Mouse (Mus musculus) testis, adult 10 weeks (tissue): ENCODE results near the gene Adarb2. TPM values are rescaled to one million over a fixed set of nuclear protein-coding genes. Genes with fewer than 3 reads are reported as not detected.

Experiments
- polyA plus RNA-seq: library from polyadenylated mRNA; stranded (reverse); fragments of 350-450 nt; fragmentation: Illumina TruSeq; extraction: RNeasy Lipid Tissue Mini Kit (QIAGEN cat#74804); gene quantifications from one replicate; pipeline ENCODE4 v1.2.3, GENCODE M21; 2014; ENCODE audit warnings: low read depth, low replicate concordance

Gene Adarb2
- not detected for polyA plus RNA-seq

GRCm38 (mm10) chr13:8202681-8203476 lies at the start of gene Adarb2:
Gene Adarb2, plus strand, starts transcription at chr13:8202866.

